Mouse (Mus musculus): ENCODE data around the gene Arl5c. TPM values are rescaled to one million over a fixed set of nuclear protein-coding genes. Genes with fewer than 3 reads are reported as not detected.

Gene Arl5c
- polyA plus RNA-seq, 1 experiment, result 2.5 TPM

DNA sequence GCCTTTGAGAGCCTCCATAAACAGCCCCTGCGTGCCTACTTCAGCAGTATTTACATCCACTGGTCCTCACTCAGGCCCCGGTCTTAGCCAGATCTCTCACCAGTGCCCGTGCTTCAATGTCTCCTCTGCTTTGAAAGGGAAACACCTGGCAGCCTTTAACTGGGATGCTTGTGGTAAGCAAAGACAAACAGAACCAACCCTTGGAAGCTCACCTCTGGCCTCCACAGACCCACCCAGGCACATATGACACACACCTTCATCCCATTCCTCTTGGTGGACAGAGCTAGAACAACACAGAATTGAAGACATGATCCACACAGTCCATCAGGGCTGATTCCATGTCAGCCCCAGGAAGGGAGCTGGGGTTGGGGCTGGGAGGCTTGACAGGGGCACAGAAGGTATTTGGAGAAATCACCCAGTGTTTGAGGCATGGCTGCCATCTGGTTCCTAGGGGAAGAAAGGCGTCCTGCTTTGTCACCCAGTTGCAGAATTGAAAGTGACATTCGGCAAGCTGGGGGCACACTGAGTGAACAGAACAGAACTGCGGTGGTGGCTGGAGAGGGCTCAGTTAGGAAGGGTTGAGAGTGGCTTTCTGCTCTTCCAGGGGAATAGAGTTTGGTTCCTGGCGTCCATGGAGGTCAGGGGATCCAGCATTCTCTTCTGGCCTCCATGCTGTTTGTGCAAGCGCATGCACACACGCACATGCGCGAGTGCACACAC is 2.3 kb upstream of the Arl5c start:
- DNase-seq (ENCODE audit: low read depth, low spot score), result no peak

DNA sequence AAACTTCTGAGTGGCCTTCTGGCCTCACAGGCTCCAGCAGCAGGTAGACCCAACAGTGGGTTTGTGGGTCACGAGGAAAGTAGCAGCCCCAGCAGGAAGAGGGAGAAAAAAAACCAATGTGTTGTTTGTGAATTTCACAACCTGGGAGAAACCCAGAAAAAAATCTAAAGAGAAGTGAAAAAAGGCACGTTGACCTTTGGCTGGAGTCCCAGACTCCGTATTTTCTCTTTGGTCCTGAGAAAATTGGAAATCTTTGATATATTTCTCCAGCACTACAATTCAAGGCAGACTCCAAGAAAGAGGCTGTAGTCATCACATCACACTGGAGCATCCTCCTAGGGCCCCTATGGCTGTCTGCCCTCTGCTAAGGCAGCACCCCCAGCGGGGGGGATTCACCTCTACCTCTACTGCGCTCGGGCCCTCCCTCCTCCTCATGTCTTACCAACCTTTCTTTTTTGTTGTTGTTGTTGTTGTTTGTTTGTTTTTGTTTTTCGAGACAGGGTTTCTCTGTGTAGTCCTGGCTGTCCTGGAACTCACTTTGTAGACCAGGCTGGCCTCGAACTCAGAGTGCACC is 1.5 kb upstream of the Arl5c start:
- no peak for DNase-seq (ENCODE audit: low read depth, low spot score)
- 72% methylated on average over 8 of the region's 8 CpGs for WGBS

More for the DNA sequence above, 2.3 kb upstream of the Arl5c start:
- 73% methylated on average over 11 of the region's 11 CpGs for WGBS

DNA sequence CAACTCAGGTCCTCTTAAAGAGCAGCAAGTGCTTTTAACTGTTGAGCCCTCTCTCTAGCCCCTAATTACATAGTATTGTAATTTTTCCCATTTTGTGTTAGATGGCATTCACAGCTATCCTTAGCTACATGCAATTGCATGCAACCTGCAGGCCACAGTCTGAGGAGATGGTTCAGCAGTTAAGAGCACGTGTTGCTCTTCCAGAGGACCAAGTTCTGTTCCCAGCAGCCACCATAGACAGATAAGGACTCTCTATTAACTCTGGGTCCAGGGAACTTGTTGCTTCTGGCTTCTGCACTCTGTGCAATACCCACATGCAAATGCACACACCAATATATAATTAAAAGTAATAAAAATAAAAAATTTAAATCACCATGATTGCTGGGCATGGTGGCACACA is 710 bp upstream of the Arl5c start:
- 53% methylated on average over 1 of the region's 1 CpGs for WGBS
- DNase-seq (ENCODE audit: low read depth, low spot score), result no peak

DNA sequence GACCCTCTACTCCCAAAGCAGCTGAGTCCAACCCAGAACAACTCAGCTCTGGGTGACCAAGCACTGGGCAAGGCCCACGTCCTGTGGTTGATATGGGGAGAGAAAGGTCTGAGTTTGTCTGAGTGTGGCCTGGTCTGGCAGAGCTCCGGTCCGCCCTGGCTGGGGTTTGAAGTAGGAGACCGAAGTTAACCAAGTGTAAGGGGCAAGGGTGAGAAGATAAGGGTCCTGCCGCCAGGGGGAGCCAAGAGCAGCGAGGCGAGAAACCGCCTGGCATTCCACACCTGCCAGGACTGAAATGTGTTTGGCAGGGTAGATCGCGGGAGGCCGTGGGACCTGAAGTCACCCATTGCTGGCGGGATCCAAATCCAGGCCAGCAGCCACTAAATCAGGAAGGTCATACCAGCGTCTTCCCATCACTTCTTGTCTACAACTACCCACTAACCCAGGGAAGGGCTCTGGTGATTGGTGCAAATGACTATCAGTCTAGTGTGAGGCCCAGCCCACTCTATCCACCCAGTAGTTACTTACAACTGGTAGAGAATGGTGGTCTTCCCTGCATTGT is 1.4 kb downstream of the Arl5c start:
- DNase-seq (ENCODE audit: low read depth, low spot score), result peak; percentile 65
- WGBS, result 3% methylated on average over 13 of the region's 13 CpGs

DNA sequence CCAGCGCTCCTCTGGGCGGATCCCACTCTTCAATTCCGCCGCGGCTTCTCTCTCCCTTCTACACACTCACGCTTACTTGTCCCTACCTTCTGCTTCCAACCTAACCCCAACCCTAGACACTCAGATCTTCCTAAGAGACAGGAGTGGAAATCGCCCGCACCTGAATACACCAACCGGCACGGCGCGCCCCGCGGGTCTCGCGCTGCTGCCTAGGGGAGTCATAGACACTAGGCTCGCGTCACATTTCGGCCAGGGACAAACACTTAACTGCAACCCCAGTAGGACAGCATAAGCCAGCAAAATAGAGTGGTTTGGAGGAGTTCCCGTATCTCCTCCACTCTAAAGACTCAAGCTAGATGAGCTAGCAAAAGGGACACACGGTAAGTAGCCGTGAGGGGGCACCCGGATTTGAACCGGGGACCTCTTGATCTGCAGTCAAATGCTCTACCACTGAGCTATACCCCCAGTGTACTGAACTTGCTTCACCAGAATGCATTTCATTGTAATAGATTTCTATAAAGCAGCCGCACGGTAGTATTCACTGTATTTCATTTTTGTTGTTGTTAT is 7.4 kb downstream of the Arl5c start:
- under 1% methylated on average over 26 of the region's 26 CpGs for WGBS
- no peak for DNase-seq (ENCODE audit: low read depth, low spot score)

DNA sequence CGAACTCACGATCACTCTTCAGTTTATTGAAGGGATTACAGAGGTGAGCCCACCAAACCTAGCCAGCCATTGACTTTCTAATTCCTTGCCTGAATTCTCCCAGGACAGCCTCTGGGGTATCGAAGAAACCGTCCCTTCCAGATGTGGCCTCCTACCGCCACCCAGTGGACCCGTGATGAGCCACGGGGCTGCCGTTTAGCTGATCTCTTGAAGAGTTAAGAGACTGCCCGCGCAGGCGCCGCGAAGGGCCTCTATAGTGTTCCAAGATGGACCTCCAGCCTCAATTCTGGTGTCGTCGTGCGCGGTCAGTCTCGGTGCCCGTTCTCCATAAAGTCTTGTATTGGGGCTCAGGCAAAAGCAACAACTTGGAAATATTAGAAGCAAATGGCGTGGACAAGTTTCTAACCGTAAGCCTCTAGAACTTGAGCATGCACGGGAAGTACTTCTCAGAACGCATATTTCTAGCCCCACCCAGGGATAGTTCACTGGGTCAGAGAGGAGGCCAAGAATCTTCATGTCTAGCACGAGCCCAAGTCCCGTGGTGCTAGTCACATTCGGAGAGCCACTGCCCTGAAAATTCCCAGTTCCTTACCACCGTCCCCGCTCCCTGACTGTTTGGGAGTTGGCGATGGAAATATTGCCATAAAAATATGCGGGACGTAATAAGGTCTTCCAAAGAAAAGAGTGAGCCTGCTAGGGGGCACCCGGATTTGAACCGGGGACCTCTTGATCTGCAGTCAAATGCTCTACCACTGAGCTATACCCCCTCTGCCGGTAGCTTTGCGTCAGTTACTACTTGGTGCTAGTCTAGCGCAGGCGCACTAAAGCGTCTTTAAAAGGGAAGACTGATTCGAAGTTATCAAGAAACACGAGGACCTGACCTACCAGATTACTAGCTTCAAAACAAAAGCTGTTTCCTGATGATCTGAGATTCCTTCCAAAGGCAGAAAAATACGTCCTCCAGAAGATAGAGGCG is 8.1 kb downstream of the Arl5c start:
- under 1% methylated on average over 42 of the region's 42 CpGs for WGBS

DNA sequence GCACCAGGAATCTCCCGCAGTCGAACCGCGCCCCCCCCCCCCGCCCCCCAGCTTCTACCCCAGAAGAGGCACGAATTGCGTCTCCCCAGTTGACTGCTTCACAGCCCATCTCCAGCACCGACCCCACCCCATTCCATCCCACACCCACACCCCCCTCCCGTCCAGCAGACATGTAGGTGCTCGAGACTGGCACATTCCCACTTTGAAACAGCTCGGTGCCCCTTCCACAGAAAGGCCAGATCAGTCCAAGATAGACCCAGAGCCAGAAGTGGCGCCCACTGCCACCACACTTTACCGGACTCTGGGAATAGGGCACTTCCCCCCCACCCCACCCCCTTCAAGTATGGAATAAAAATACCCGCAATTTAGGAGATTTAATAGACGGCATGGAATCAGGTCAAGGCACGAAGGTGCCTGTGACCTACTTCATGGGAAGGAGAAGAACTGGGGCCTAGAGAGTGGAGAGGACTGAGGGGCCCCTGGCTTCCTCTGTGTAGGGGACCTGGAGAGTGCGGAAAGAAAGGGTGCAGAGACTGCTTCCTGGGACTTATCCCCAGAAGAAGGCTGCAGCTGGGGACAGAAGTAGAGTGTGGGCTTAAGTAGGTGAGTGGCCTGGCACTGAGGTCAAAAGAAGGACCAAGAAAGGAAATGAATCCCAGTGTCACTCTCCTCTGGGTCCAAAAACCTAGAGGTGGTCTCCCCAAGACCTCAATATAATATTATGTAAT is 9.1 kb downstream of the Arl5c start:
- DNase-seq (ENCODE audit: low read depth, low spot score), result no peak
- 28% methylated on average over 13 of the region's 17 CpGs for whole genome bisulfite sequencing

More for the DNA sequence above, 8.1 kb downstream of the Arl5c start:
- peak; percentile 70 for DNase-seq (ENCODE audit: low read depth, low spot score)

DNA sequence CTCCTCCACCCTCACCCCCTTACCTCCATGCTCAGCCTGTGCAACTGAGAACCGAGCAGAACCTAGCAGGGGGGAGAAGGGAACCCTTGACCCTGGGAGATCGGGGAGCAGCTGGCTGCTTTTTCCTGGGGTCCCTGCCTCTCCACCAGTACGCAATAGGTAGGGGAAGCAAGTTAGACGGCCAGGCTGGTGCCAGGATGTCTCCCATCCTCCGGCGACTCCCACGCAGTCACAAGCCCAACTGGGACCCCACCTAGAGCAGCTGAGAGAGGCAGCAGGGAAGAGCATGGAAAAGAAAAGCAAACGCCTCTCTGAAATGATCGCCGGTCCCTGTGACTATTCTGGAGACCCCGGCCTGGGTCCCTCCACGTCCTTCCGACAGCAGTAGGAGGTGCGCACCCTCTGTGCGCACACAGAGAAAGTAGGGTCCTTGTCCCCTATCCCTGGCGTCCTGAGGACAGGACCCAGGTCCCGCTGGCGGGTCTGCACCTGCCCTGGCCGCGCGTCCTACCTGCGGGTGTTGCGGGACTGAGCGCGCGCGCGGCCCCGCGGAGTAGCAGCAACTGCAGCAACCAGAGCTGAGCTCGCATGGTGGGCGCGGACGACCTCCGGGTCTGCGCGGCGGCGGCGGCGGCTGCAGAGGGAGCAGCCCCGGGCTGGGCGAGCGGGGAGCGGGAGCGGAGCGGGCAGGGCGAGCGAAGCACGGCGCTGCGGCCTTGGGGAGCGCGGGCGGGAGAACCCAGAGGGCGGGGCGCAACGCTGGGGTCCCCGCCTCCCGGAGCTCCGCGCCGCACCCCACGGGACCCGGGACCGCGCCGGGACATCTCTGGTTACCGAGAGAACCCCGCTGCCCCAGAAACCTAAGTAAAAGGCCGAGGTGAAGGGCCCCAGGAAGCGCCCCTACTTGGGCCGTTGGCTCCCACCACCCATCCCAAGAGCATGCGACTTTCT is 10.0 kb downstream of the Arl5c start, which contains the start of gene Plxdc1:
Gene Plxdc1, minus strand, starts transcription at position 718 of the 951 bp plus-strand sequence.
- 4% methylated on average over 74 of the region's 74 CpGs for WGBS
- no peak for DNase-seq (ENCODE audit: low read depth, low spot score)

DNA sequence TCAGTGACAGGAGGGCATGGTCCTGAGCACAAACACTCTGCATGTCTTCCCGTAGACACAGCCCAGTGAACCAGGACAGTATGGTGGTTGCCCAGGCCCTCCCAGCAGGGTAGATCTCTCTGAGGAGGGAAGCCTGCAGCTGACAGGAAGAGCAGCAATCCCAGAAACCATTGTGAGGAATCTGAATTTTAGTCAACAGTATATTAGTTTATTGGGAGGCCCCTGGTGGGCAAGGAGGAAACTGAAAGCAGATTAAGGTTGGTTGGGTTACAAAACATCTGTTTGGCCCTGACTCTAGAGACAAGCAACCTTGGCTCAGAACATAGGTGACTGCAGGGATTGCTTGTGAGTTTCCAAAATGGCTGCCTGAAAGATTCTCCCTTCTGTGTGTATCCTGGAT is 12.0 kb downstream of the Arl5c start:
- DNase-seq (ENCODE audit: low read depth, low spot score), result no peak
- WGBS, result 84% methylated on average over 1 of the region's 1 CpGs

DNA sequence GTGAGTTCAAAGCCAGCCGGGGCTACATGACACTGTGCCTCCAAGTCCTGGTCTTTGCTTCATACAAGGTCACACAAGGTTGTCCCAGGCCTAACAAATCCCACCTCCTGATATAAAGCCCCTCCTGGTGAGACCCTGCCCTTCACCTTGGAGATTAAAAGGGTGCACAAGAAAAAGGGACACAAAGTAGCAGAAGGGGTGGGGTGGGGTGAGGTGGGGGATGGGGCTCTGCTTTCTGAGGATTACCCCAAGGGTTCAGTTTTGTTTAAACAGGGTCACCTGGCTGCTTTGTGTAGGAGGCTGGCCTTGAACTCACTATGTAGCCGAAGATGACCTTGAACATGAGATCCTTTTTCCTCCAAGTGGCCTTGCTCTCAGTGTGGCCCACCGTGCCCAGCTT is 12.5 kb downstream of the Arl5c start:
- no peak for DNase-seq (ENCODE audit: low read depth, low spot score)
- 80% methylated on average over 3 of the region's 3 CpGs for whole genome bisulfite sequencing

DNA sequence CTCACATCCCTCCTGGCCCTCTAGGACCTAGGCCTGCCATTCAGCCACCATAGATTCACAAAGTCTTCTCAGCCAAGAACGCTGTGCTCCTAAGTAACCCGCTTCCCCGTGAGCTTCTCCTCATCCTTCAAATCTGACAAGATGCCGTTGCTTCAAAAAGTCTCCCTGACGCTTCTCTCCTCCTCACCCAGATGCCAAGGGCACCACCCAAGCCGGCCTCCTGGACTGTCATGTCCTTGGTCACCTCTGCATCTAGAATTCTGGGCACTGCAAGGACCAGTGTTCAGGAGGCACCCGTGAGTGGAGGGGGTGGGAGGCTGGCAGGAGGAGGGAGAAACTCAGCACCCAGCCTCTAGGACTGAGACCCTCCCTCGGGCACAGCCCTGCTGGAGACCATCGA is 13.3 kb downstream of the Arl5c start:
- WGBS, result 87% methylated on average over 9 of the region's 9 CpGs
- DNase-seq (ENCODE audit: low read depth, low spot score), result no peak

DNA sequence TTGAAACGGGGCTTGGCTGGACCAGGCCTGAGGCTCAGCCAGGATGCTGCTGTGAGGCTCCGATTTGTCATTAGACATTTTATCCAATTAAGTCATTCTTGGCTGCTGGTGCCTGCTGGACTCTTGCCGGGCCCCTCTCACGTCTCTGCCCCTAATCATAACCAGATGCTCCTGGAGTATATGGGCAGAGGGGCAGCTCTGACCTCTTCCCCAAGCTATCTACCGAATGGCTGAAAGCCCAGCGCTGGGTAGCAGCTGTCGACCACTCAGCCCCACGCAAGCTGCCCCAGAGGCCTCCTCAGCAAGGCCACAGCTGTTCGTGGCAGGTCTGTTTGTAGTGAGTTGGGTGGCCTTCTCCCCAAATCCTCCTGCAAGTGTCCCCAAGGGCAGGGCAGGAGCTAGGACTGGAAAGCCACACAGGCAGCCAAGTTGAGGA is 15.4 kb downstream of the Arl5c start:
- WGBS, result 62% methylated on average over 9 of the region's 9 CpGs
- no peak for DNase-seq (ENCODE audit: low read depth, low spot score)

DNA sequence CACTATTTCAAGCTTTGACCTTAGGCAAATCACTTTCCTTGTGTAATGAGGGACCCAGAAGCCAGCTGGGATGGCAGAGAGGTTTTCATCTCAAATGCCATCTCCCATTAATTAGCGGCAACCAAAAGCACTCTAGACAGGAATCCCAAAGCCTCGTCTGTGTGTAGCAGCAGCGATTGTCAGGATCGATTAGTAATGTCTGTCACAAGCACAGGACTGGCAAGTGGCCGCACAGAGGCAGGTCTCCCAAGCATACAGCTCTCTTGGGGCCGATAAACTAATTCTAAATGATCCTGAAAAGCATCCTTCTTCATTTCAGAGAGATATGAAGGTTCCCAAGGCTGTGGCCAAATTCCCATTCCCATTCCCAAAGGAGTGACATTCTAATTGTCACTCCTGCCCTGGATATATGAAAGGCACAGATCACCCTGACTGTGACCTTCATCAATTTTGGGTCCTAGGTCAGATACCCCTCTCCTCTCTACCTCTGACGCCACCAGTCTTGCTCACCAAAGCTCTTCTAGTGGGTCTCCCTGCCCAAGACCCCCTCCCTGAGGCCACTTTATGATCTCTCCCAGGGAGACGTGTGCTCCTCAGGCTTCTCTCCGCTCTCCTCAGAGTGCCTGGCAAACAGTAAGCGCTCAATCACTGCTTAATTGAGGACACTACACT is 16.0 kb downstream of the Arl5c start:
- no peak for DNase-seq (ENCODE audit: low read depth, low spot score)
- 71% methylated on average over 10 of the region's 10 CpGs for WGBS

DNA sequence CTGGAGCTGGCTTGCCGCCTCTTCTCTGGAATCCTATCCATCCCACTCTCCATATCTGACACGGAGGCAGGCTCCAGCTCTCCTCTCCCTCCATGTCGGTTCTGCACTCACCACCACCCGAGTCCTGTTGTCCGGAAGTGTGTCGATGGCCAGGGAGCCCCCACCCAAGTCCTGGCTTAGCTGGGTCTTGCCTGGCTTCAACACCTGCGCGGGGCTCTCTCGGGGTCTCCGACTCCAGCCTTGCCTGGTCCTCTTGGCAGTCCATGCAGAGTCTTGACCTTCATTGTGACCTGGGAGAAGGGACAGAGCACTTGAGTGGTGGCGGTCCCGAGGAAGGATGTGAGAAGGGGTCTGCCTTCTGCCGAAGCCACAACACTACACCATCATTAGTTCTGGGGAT is 17.6 kb downstream of the Arl5c start:
- 84% methylated on average over 13 of the region's 13 CpGs for WGBS
- no peak for DNase-seq (ENCODE audit: low read depth, low spot score)

DNA sequence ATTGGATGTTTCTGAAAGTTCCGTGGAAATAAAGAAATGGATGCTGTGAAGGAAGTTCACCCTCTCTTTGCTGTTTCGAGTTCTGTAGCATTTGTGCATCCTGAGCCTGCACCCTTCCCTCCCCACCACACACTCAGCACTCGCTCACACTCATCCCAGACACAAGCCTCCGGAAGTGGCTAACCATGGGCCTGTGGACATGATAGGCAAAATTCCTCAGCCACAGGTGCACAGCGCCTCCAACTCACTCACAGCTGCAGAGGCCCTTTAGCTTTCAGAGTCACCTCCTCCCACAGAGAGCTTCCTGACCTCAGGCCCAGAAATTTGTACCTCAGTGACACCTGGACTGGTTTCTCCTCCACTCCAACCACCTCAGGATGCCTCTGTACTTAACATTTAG is 18.2 kb downstream of the Arl5c start:
- WGBS, result 74% methylated on average over 5 of the region's 5 CpGs
- DNase-seq (ENCODE audit: low read depth, low spot score), result no peak

DNA sequence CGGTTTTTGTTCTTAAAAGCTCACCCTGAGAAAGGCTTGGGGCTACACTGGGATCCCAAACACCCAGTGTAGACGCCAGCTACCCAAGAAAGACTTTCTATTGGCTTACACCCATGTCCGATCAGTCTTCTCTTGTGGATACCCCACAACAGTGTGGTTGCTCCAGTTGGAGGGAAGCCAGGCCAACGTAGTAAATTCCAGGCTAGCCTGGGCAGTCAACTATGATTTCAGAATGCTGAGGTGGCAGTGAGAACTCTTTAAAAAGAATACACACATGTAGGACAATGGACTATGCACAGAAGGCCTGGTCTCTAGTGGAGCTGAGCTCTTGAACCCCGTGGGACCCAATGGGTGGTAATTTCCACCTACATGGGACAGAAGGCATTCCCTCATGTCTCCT is 21.2 kb downstream of the Arl5c start:
- WGBS, result 73% methylated on average over 5 of the region's 5 CpGs

DNA sequence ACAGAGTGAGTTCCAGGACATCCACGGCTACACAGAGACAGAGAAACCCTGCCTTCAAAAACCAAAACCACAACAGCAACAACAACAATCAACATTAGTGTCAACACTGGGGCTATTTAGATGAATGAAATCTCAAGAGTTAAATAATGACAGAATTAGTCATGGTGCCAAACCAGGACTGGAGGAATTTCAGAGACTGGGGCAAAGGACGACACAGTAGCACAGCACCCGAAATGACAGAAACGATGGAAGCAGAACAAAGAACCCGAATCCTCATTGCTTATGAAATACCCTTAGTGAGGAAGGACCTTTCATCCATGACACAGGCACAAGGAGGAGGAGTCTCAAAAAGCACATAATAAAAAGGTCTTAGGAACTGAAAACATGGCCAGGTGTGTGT is 21.8 kb downstream of the Arl5c start:
- no peak for DNase-seq (ENCODE audit: low read depth, low spot score)
- WGBS, result 85% methylated on average over 5 of the region's 5 CpGs

More for the DNA sequence above, 21.2 kb downstream of the Arl5c start:
- DNase-seq (ENCODE audit: low read depth, low spot score), result no peak
